Mouse (Mus musculus) ovary, postnatal 36 days (tissue): ENCODE measurements at regions not wholly inside any gene's neighbourhood (a gene's known extent, or its start where the extent isn't known, plus 50 kb on each side); places are given as distances from the start of the nearest gene placed in this dataset.

Experiments
- DNase-seq: peaks from one replicate; pipeline ENCODE4 v3.0.0; 2022; ENCODE audit warnings: low spot score, mixed read lengths

GRCm38 (mm10) chr1:57272593-57272992 lies 104.8 kb upstream of the 1700066M21Rik start:
- no peak for DNase-seq

- no peak for DNase-seq
Observed at GRCm38 (mm10) chr1:57281549-57281948, 95.9 kb upstream of the 1700066M21Rik start.

- DNase-seq: no peak
Observed at GRCm38 (mm10) chr1:57296186-57296585, 81.2 kb upstream of the 1700066M21Rik start.

- no peak for DNase-seq
Observed at GRCm38 (mm10) chr1:57298557-57298956, 78.9 kb upstream of the 1700066M21Rik start.

DNA sequence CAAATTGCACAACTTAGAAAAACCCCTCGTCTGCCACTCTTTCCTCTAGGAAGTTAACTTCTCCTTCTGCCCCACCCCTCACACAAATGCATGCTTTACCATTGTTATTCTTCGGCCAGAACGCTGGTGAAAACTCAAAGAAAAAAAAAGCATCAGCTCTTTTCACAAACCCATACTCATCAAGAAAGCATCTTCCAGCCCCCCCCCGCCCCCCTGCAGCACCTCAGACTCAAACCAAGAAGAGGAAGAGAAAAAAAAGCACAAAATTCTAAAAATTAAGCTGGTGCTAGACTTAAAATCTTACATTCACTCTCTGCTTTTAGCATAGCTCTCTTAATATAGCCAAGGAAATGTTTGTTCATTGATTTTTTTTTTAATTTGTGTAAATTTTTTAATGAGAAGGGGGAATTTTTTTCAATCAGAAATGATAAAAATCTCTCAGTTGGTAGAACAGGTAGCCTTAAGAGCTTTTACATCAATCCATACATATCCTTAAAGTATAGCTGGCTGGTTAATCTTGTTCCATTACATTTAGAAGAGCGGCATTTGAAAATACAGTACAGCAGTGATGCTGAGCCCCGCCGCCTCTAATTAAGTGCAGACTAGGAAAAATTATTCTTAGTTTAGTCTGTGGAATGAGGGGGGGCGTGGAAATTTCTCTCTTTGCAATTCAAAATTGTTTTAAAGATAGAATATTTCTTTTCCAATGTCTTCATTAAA lies 76.0 kb upstream of the 1700066M21Rik start:
- no peak for DNase-seq

DNA sequence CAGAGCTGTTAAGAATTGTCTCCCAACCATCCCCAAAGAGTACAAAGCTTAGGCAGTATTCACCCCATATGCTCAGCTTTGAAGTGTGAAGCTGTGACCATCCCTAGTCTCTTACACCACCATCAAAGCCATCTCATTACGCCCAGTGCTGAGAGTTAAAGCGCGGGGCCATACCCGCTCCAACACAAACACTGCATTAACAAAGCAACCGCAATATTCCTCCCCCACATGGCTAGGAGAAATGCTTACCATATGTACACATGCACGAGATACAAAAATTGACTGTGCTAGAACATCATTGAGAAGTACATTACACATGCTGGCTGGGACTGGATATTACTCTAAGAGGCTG lies 75.5 kb upstream of the 1700066M21Rik start:
- no peak for DNase-seq

DNA sequence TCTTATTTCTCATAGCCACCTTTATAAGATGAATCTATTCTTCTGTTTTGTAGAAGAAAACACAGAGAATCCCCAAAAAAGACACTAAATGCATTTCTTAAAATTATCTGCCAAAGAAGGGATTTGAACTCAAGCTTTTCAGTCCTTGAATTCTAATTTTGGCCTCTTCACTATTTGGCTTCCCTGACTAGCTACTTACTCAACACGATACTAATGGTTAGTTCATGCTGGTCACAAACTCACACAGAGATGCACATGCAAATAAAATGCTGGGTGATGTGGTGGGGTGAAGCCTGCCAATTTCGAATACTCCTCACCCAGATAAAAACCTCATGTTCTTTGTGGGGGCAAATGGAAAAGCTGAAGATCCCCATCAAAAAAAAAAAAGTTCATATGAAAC lies 72.7 kb upstream of the 1700066M21Rik start:
- DNase-seq: no peak

DNA sequence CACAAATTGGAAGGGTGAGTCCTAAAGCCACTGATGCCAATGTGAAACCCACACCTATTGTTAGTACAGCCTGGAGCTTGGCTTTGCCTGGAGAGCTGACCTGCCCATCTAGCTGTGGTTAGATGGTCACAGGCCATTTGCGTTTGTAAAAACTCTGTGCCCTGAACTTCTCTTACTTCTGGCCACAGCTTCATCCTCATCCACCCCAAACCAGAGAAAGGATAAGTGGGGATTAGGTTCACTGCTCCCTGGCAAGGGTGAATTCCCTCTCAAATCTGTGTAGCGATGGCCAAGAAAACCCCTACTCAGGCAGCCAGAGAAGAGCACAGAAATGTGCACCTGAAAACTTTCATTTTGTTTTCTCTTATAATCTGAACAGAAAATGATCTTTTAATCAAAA lies 54.9 kb upstream of the 1700066M21Rik start:
- DNase-seq: no peak

DNA sequence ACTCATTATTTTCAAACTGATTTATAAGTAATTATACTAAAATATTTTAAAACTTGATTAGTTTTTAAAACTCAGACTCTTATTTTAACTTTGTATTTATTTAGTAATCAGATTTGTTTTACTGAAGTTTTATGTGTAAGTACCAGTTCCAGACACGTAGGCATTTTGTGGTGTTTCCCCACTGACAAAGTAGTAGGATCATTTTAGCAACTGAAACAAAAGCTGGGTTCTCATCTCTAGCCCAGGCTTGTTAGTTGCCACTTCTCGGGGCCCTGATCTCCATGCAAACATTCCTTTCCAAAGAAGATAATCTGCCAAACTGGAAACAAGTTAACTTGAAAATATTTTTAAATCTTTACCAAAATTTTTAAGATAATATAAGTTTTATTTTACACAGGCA lies 54.3 kb upstream of the 1700066M21Rik start:
- no peak for DNase-seq

DNA sequence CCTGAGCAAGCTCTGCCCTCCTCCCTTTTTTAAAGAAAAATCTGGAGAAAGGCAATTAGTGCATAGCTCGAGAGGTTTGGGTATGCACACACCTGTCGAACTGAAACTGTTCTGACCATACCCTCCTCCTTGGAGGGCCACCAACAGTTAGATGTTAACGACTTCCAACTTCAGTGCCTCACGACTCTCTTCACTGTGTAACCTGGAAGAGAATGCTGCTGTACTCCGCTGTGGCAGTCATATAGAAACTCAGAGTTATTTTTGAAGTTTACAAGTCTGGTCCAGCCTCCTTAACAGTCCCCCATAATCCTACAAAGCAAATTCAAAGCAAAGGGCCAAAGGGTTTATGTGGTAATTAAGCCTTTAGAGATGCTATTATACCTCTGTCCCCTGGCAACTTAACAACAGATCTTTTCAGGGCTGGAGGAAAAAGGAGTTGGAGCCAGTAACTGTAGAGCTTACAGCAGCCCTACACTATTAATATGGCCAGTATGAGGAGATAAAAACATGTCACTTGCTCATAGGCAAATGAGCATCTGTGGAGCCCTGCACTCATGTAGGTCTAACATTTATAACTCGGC lies 51.7 kb upstream of the 1700066M21Rik start:
- no peak for DNase-seq
